Mouse (Mus musculus): ENCODE measurements around the gene Atxn7.
"Not testable (repeated sequence)": the region's sequence is repeated elsewhere in the genome, so short reads cannot be mapped to it uniquely, and the experiment has no call there.

Gene Atxn7

DNA sequence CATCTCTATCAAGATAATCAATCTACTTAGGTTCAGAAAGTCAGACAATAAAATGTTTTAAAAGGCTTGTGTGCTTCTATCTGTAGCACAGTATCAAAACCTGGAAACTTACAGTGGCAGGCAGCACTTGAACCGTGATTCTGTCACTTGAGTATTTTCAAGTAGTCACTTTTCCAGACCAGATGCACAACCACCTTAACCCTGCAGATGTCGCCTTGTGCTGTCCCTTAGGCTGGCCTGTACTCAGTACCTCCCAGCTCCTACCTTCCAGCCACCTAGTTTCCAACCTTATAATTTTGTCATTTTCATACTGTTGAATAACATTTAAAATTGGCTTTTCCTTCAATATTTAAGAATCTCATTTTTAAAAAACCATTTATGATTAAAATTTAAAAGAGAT lies 20.9 kb downstream of the Atxn7 start:
- DNase-seq (ENCODE audit: low spot score in 2 of 2), result no peak

DNA sequence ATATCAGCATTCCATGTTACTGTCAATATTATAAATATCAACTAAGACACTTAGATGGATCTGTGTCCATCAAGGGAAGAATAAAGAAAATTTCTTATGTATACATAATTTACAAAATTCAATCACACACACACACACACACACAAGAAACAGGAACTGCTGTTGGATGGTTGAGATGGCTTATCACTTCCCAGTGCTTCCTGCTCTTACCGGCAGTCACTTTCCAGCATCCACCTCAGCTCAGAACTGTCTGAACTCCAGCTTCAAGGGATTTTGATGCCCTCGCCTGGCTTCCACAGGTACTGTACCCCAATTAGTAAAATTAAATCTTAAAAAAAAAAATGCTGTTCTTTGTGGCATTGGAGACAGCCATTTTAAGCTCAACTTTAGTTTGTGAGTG lies 27.2 kb downstream of the Atxn7 start:
- DNase-seq (ENCODE audit: low spot score in 2 of 2), result no peak

DNA sequence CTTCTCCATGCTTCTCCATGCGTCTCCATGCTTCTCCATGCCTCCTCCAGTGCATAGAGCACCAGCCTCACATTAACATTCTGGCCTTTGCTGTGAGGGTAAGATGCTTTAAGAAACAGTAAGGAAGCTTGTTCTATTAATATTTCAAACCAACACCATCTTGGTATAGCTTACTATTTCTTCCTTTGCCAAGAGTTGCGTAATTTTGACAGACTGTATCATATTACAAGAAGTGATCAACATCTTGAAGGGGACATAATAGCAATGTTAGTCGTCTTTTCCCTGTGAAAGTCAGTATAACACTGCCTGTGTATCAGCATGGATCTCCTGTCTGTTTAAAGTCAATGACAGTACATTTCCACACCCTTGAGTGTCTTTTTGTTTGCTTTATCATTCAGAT lies 29.5 kb downstream of the Atxn7 start:
- no peak for DNase-seq (ENCODE audit: low spot score in 2 of 2)

DNA sequence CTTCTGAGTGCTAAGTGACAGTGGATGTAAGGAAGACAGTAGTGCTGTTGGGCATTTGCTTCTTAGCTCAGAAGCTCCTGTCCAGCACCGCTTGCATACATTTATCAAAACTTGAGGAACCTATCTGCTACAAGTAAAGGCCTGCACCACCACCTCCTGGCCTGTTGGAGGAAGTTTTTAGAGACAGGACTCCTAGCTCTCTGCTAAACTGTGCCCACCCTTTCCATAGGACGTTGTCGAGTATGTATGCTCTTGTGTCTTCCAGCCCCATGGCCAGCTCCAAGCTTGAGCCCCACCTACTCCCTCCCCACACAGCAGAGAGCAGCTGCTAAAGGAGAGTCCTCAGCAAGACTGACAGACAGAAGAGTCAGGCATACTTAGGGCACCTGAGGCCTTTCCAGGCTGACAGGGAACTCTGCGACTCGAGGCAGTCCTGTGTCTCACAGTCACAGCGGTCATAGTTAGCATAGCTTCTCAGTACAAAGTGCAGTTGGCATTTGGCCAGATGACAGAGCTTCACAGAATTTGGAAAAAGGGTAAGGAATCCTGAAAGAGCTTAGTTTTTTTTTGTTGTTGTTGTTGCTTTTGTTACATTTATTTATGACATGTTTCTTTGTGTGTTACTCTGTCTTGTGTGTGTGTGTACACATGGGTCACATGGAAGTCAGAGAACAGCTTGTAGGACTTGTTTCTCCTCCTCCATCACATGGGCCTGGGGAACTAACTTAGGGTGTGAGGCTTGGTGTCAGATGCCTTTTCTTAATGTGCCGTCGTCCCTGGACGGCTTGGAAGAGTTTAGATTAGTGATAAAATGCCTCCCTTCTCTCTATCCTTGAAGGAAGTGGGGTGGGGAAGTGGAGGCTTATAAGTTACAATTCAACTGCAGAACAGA lies 34.2 kb downstream of the Atxn7 start:
- DNase-seq (ENCODE audit: low spot score in 2 of 2), result no peak

DNA sequence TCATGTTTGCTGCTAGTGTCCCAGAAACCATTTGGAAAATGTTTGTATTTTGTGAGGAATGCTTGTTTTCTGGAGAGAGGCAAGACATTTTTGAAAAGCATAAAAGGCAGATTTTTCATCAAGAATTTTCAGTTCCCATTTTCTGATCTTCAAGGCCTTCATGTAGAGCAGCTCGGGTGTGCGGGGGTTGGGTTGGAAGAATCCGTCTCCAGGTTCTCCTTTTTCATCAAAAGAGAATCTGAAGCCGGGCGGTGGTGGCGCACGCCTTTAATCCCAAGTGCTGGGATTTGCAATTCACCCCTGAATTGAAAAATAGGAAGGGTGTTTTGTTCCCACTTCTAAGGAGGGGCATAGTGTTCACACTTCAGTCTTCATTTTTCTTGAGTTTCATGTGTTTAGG lies 41.5 kb downstream of the Atxn7 start:
- no peak for DNase-seq (ENCODE audit: low spot score in 2 of 2)

DNA sequence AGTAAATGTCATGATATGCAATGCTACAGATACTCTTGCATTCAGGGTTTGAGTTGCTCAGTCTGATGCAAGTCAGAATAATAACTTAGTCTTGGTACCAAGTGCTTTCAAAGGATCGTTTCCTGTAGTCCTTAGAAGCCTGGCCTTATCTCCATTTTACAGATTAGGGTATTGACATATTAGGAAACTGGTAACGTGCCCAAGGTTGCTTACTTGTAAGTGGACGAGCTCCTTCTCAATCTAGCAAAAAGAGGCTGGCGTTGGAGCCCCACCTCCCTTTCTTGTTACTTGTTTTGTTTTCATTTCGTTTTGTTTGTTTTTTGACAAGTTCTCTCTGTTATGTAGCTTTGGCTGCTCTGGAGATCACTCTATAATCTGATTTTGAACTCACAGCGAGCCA lies 48.5 kb downstream of the Atxn7 start:
- DNase-seq (ENCODE audit: low spot score in 2 of 2), result no peak

DNA sequence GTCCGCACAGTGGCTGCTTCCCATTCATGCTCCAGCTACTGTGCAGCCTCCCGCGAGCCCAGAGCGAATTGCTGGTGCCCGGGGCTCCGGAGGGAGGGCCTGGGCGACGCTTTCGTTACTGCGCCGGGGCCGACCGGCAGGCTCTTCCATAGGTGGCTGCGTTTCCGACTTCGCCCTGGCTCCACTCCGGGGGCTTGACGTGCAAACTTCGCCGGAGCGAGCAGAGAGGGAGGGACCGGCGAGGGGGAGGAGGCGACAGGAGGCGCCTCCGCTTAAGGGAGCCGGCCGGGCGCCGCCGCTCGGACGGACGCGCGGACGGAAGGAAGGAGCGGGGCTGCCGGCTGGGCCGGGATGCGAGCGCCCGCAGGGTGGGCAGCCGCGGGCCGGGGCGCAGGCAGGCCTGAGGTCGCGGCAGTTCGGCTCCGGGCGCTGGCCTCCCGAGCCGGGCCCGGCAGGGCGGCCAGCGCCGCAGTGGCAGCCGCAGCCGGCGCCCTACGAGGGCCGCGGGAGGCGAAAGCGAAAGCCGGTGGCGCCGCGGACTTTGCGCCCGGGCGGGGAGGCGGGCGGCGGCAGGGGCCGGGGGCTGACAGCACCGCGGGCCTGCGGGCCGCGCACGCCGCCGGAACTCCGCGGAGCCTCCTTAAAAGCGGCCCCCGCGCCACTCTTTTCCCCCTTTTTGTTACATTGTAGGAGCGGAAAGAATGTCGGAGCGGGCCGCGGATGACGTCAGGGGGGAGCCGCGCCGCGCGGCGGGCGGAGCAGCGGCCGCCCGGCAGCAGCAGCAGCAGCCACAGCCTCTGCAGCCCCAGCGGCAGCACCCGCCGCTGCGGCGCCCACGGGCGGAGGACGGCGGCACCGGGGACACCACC lies 51.4 kb downstream of the Atxn7 start:
- peak; percentile 80 to 89 for DNase-seq (ENCODE audit: low spot score in 2 of 2)

DNA sequence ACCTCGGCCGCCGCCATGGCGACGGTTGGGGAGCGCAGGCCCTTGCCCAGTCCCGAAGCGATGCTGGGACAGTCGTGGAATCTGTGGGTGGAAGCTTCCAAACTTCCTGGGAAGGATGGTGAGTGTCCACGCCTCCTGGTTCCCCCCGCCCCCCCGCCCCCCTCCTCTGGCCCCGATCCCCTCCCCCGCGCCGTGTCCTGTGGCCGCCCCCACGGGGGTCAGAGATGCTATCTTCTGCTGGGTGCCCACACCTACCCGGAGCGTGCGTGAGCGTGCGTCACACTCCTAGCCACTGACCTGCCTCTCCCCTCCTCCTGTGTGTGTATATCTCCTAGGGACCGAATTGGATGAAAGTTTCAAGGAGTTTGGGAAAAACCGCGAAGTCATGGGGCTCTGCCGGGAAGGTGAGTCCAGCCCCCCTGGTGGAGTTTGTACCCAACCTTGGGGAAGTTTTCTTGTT lies 52.0 kb downstream of the Atxn7 start:
- DNase-seq (ENCODE audit: low spot score in 2 of 2), result peak in 1 of 2 experiments; percentile 25

DNA sequence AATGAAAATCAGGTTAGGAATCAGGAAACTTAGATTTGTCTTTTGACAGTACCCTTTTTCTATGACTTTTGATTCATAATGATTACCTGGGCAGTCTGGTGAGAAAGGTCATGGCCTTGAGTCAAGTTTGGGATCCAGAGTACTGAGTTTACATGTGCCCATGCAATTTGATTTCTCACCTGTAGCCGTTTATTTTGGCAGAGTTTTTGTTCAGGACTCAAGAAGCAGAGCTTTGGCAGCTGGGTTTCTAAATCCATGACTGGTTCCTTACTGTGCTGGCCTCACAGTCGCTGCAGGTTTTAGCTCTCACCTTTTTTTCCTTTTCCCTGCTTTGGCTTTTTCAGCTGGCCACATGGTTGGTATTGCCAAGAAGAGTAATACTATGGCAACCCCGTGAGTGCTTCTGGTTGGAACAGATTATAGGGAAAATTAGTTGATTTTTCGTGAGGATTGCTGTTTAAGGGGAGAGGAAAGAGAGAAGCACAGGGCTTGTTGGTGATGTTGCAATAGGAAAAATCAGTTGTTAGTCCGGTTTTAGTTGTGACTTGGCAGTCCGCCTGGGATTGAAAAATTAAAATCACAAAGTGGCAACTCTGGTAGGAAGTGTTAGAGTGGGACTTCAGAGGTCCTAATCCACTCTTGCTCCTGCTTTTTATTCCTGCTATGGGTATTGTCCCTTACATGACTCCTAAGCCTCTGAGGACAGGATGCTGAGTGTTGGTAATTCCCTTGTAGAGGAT lies 53.6 kb downstream of the Atxn7 start:
- no peak for DNase-seq (ENCODE audit: low spot score in 2 of 2)

DNA sequence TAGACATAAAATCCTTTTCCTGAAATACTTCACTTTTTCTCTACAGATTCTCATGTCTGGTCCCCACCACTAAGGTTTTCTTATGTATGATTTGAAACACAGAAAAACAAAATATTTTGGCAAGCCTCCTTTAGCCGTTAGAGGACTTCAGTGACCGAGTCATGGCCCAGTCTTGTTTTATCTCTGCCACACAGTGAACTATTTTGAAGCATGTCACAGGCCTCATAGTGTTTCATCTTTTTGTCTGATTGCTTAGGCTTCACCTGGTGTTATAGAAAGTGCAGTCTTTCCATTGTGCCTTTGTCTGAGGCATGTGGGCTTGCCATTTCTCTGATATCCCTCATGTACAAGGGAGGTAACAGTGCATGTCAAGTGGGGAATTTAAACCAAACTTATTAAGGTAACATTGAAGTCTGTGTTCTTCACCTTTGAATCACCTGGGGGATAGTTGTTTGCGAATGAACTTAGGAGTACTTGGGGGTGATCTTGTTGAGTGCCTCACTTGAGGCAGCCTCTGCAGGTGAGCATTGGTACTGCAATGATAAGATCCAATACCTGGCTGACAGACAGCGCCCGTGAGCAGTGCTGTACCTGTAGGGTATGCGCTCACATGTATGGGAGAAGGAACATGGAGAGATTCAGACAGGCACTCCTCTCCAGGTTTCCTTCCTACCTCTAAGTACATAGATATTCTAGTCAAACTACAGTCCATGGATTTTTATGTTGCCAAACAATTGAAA lies 58.1 kb downstream of the Atxn7 start:
- DNase-seq (ENCODE audit: low spot score in 2 of 2), result peak in 1 of 2 experiments; percentile 69

DNA sequence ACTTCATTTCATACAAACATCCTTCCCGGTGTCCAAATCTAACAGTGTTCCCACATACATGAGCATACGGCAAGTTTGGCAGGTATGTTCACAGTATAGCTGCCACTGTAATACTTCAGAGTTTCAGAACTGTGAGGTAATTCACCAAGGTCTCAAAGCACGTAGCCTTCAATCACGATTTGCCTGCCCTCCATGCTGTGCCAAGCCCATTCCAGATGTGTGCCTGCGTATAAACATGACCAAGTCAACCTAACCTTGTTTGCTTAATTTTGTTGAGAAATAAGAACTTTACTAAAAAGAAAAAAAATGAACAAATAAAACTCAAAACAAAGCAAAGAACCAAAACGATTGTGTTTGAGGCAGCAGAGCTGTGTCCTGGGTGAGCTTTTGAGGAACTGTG lies 60.0 kb downstream of the Atxn7 start:
- DNase-seq (ENCODE audit: low spot score in 2 of 2), result no peak

DNA sequence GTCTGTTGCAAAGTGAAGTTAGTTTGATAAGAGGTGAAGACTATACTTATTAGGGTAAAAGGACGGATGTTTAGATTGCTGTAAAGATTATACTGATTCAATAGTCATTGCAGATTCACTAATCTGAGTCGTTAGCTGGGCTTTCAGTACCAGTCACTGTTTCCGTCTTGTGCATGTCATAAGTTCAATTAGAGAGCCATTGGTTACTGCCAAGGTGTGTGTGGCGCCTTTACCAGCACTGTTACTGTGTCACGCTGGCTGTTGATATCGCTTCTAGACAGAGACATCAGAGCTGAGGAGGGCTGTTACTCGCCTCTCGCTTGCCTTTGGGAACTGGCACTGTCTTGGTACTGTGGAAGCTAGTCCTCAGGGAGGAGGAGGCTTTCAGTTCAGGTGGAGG lies 64.6 kb downstream of the Atxn7 start:
- DNase-seq (ENCODE audit: low spot score in 2 of 2), result no peak

DNA sequence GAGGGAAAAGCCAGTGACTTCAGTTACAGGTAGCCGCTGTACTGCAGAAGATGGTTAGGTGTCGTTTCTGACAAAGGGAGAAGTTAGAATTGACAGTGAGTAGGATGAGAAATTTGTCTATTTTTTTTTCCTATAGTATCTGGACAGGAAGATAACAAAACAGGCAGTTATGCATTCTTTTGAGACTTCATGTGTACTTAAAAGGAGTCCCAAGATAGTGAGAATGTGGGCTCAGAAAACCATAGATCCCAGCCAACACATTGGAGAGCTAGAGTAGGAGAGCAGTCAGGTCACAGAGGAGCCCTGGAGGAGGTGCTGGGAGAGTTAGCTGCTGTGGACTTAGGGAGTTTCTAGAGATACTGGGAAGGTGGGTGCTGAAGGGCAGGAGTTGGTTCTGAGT lies 69.4 kb downstream of the Atxn7 start:
- DNase-seq (ENCODE audit: low spot score in 2 of 2), result no peak

DNA sequence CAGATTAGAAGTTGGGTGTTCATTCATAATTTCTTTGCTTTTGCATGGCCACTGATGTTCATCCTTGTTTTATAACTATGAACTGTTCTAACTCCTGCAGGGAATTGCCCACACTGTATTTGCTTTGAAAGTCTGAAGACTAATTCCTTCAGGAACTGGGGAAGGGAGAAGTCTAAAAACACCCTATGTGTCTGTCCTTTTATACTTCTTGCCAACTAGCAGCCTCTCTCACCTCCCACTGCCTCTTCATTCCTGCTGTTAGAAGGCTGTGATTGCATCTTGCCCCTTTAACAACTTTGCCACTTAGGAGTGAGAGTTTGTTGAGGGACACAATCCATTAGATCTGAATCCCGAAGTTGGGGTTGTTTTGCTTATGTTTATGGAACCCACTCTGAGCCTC lies 71.6 kb downstream of the Atxn7 start:
- no peak for DNase-seq (ENCODE audit: low spot score in 2 of 2)

DNA sequence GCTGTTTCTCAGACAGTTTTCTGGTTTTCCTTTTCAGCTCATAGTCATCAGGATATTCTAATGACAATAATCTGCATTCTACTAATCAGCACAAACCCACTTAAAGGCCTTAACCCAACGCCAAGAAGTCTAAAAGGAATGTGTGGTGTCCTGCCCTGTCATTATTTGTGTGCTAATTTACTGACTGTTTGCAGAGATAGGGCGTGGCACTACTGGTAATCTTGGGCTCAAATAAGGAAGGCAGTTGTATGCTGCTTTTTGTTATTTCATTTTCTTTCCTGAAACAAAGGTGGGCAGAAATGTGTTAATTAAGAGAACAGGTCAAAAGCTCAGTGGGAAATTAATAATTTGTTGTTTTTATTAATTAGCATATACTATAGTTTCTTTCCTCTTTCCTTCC lies 75.1 kb downstream of the Atxn7 start:
- DNase-seq (ENCODE audit: low spot score in 2 of 2), result no peak

DNA sequence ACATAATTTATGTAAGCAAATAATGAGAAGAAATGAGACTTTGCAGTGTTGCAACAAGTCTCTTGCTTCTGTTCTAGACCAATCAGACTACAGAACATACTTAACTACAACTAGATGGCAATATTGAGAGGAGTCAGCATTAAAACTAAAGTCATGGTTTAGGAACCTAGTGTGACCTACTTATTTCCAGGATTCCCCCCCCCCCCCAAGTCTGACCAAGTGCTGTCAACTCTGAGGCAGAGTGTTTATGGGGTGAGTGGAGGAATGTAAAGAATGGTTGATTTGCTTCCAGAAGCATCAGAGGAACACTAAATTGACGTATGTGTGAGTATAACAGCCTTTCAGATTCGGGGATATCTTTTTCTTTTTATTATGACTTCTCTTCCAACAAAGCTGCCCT lies 77.0 kb downstream of the Atxn7 start:
- DNase-seq (ENCODE audit: low spot score in 2 of 2), result no peak

DNA sequence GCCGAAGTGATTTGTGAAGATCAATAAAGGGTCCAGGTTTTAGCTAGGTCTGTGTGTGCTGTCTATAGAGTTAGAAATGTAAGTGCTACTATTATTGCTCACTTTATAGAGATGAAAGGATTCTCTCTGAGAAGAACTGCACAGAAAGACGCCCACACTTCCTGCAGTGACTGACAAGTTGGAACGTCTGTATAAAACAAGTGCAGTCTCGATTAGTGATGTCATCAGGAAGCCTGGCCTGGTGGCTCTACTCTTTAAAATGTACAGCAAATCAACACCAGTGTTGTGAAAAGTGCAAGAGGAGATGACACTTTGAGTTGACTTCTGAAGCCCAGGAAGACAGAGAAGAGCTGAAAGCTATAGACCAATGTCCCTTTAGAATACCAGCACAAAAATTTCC lies 81.1 kb downstream of the Atxn7 start:
- DNase-seq (ENCODE audit: low spot score in 2 of 2), result peak in 1 of 2 experiments; percentile 26

DNA sequence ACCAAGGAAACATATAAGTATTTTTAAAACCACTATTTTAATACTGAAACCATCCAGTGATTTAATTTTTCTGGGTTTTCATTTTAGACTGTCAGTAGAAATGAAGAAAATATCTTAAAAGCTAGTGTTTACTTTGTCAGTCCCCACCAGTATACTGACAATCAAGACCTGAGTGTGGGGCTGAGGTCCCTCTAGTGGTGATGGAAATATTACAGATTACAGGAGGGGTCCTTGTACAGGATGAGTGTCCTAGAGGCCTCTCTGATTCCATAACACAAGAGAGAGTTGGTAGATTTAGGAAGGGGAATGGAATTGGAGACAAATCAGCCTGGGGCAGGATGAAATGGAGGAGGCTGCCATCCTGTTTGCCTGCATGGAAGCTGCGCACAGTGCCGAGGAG lies 93.1 kb downstream of the Atxn7 start:
- no peak for DNase-seq (ENCODE audit: low spot score in 2 of 2)

DNA sequence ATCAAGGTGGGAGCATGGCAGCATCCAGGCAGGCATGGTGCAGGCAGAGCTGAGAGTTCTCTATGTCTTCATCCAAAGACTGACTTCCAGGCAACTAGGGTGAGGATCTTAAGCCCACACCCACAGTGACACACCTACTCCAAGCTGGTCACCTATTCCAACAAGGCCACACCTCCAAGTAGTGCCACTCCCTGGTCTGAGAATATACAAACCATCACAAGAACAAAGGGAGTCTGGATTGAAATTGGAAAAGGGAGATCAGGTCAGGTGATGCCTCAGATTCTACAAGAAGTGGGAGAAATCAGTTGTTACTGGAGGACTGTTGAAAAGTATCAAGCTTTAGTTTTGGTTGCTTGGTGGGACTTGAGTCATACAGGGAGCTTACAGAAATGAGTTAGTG lies 98.4 kb downstream of the Atxn7 start:
- DNase-seq (ENCODE audit: low spot score in 2 of 2), result not testable (repeated sequence)

DNA sequence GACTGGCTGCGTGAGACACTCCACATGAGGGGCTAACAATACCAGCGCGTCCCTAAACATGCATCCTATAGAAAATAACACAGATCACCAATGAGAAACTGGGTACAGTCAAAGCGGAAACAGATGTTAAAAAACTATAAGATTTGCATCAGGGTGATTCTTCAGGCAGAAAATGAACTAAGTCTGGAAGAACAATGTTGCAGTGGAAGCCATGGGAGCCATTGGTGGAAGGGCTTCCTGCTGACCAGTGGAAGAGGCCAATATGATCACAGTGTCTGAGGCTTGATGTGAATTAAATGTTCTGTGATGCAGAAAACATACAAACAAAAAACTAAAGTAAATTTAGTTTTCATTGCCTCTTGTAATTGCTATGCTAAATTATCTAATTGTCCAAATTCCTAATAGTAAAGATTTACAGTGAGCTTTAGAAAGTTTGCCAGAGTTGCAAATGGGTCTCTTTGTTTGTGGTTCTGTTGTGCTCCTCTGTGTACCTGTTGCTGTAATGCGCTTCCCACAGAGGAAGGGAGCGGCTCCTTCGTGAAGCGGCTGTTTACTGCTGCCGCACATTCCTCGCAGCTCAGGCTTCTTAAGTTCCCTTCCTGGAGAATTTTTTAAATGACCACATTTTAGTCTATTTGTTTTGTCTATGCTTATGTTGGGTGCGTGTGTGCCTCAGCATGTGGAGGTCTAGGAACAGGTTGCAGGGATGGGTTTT lies 101.4 kb downstream of the Atxn7 start:
- DNase-seq (ENCODE audit: low spot score in 2 of 2), result no peak

DNA sequence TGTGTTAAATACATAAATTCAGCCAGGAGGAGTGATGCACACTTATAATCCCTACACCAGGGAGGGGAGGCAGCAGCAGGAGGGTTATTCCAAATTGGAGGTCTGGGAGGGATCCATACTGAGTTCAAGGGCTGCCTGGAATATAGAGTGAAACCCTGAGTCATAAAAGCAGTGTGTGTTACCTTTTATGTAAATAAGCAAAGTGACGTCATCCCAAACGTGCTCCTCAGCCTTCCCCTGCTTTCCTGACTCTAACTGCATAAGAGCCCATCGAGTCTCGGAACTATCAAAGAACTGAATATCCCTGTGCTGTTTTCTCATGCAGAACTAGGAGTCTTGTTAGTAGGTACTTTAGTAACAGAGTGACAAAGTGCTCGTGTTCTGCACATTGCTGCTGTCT lies 102.1 kb downstream of the Atxn7 start:
- no peak for DNase-seq (ENCODE audit: low spot score in 2 of 2)
